Mouse (Mus musculus) ES-Bruce4 (cell line): ENCODE measurements at regions not wholly inside any gene's neighbourhood (a gene's known extent, or its start where the extent isn't known, plus 50 kb on each side); places are given as distances from the start of the nearest gene placed in this dataset.

Experiments
- H3K27ac ChIP-seq: 2 replicates; pipeline ENCODE4 v1.5.1; 2012; ENCODE audit warnings: low read length, inconsistent platforms; ENCODE audit not compliant: insufficient read depth
- H3K27me3 ChIP-seq: 2 replicates; pipeline ENCODE4 v1.6.1; 2012; ENCODE audit warnings: mild to moderate bottlenecking, low read length, inconsistent platforms; ENCODE audit not compliant: control insufficient read depth, poor library complexity, insufficient read depth, severe bottlenecking
- H3K36me3 ChIP-seq: 2 replicates; pipeline ENCODE4 v1.6.1; 2012; ENCODE audit warnings: inconsistent platforms, mild to moderate bottlenecking, low read length, moderate library complexity; ENCODE audit not compliant: control insufficient read depth, poor library complexity, insufficient read depth, severe bottlenecking
- H3K4me1 ChIP-seq: one replicate; pipeline ENCODE4 v1.8.1; 2011; ENCODE audit warnings: low read length; ENCODE audit not compliant: control insufficient read depth, insufficient read depth
- H3K4me3 ChIP-seq: 2 replicates; pipeline ENCODE4 v1.5.1; 2011; ENCODE audit warnings: low read depth, mild to moderate bottlenecking, low read length
- H3K9ac ChIP-seq: 2 replicates; pipeline ENCODE4 v1.6.1; 2012; ENCODE audit warnings: low read depth, mild to moderate bottlenecking, inconsistent platforms; ENCODE audit not compliant: poor library complexity, severe bottlenecking
- H3K9me3 ChIP-seq: replicated peaks from 2 replicates; pipeline ENCODE4 v1.6.1; 2012; ENCODE audit warnings: mild to moderate bottlenecking, low read length, inconsistent platforms; ENCODE audit not compliant: control insufficient read depth, poor library complexity, insufficient read depth, severe bottlenecking
- CTCF ChIP-seq: IDR thresholded peaks from one replicate; pipeline ENCODE4 v1.8.1; 2011; ENCODE audit warnings: low read depth, low read length
- EP300 ChIP-seq: IDR thresholded peaks from 2 replicates; pipeline ENCODE4 v1.6.1; 2011; ENCODE audit warnings: low read depth, low read length; ENCODE audit not compliant: insufficient read depth
- POLR2A ChIP-seq: IDR thresholded peaks from one replicate; pipeline ENCODE4 v1.8.1; 2011; ENCODE audit warnings: low read length; ENCODE audit not compliant: insufficient read depth

DNA sequence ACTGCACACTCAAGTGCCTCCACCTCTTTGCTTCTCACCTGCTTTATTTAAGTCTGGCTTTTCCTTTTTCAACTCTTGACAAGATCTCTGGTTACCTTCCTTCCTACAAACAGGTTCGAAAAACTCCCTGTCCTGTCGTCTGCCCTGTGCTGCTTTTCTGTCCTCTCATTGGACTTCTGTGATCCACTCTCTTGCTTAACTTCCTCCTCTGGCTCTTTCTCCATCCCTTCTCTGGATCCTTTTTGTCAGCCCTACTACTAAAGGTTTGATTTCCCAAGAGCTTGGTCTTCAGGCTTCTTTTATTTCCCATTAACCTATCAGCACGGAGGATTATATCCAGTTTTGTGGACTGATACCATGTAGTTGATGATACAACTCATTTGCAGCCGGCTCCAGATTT, 149.8 kb downstream of the Satb1 start:
- Histone ChIP-seq H3K9me3 (peaks cover 16% of the 10 kb centered on the region), H3K27ac (no peak overlapping the region), H3K4me1 (no peaks in the 10 kb centered on the region), H3K36me3 (no peaks in the 10 kb centered on the region), H3K4me3 (no peak overlapping the region), H3K9ac (no peak overlapping the region), H3K27me3 (no peaks in the 10 kb centered on the region)
- TF ChIP-seq CTCF, result no peak
- TF ChIP-seq EP300, result no peak
- no peak for TF ChIP-seq POLR2A

GRCm38 (mm10) chr17:51682368-51682767, 150.7 kb downstream of the Satb1 start:
- Histone ChIP-seq H3K4me1 (no peaks in the 10 kb centered on the region), H3K9me3 (peaks cover 16% of the 10 kb centered on the region), H3K4me3 (no peak overlapping the region), H3K9ac (no peak overlapping the region), H3K27ac (no peak overlapping the region), H3K36me3 (no peaks in the 10 kb centered on the region), H3K27me3 (no peaks in the 10 kb centered on the region)
- TF ChIP-seq EP300, result no peak
- no peak for TF ChIP-seq CTCF
- TF ChIP-seq POLR2A, result no peak

- Histone ChIP-seq H3K9ac (no peak overlapping the region), H3K4me3 (no peak overlapping the region), H3K4me1 (no peaks in the 10 kb centered on the region), H3K27me3 (peaks cover 1% of the 10 kb centered on the region; the same call in 1 of the 2 replicates), H3K36me3 (no peaks in the 10 kb centered on the region), H3K9me3 (peaks cover 16% of the 10 kb centered on the region), H3K27ac (no peak overlapping the region)
- TF ChIP-seq POLR2A (no peak), CTCF (no peak), EP300 (no peak)
These were observed 155.6 kb downstream of the Satb1 start for GRCm38 (mm10) chr17:51677451-51677850.

DNA sequence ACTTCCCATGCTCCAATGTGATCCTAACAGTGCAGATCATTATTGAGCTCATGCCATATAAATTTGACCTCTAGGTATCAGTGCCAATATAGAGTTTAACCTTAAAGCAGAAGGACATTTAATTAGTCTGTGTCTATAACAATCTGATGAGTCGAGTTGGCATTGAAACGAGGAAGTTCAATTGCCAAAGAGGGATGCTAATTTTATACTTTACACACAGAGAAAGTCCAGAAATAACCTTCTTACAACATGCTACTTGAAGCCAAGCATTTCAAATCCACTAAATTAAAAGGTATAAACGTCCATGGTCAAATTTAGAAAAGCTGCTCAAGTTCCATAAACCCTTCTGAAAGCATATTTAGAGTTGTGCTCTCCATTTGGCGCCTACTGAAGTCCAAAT, 174.7 kb downstream of the Satb1 start:
- Histone ChIP-seq H3K27me3 (no peaks in the 10 kb centered on the region; the same call in 1 of the 2 replicates), H3K9me3 (no peaks in the 10 kb centered on the region), H3K9ac (no peak overlapping the region), H3K36me3 (no peaks in the 10 kb centered on the region), H3K27ac (no peak overlapping the region), H3K4me1 (no peaks in the 10 kb centered on the region), H3K4me3 (no peak overlapping the region)
- TF ChIP-seq POLR2A (no peak), CTCF (no peak), EP300 (no peak)

GRCm38 (mm10) chr17:51653881-51654280, 179.2 kb downstream of the Satb1 start:
- no peak for TF ChIP-seq CTCF
- TF ChIP-seq POLR2A, result no peak
- no peak for TF ChIP-seq EP300
- Histone ChIP-seq H3K4me3 (no peak overlapping the region), H3K4me1 (no peaks in the 10 kb centered on the region), H3K9me3 (no peaks in the 10 kb centered on the region), H3K27me3 (no peaks in the 10 kb centered on the region; the same call in 1 of the 2 replicates), H3K27ac (no peak overlapping the region), H3K36me3 (no peaks in the 10 kb centered on the region), H3K9ac (no peak overlapping the region)

GRCm38 (mm10) chr17:51651880-51652279, 181.2 kb downstream of the Satb1 start:
- no peak overlapping the region for H3K4me3 ChIP-seq
- TF ChIP-seq EP300 (no peak), CTCF (no peak), POLR2A (no peak)
- no peaks in the 10 kb centered on the region for H3K4me1 ChIP-seq
- H3K27ac ChIP-seq, result no peak overlapping the region
- H3K9ac ChIP-seq, result no peak overlapping the region
- H3K27me3 ChIP-seq, result no peaks in the 10 kb centered on the region; the same call in 1 of the 2 replicates
- H3K36me3 ChIP-seq, result no peaks in the 10 kb centered on the region
- H3K9me3 ChIP-seq, result no peaks in the 10 kb centered on the region
